Mouse (Mus musculus) induced T-regulatory cell, adult 2 months (primary cell): ENCODE measurements at regions not wholly inside any gene's neighbourhood (a gene's known extent, or its start where the extent isn't known, plus 50 kb on each side); places are given as distances from the start of the nearest gene placed in this dataset.
"Not testable (repeated sequence)": the region's sequence is repeated elsewhere in the genome, so short reads cannot be mapped to it uniquely, and the experiment has no call there.

Source experiments
- DNase-seq: peaks from one replicate; pipeline ENCODE4 v3.0.0-alpha.2; 2012; ENCODE audit warnings: low read depth

- no peak for DNase-seq
Measured at GRCm38 (mm10) chr13:5370007-5370406, 491.3 kb upstream of the Klf6 start.

- DNase-seq = no peak
Measured at GRCm38 (mm10) chr13:5373191-5373590, 488.1 kb upstream of the Klf6 start.

- peak; percentile 71 for DNase-seq
Measured at GRCm38 (mm10) chr13:5408226-5408804, 453.0 kb upstream of the Klf6 start.

- no peak for DNase-seq
Measured at GRCm38 (mm10) chr13:5412052-5412451, 449.2 kb upstream of the Klf6 start.

- DNase-seq = not testable (repeated sequence)
Measured at GRCm38 (mm10) chr13:5413009-5413408, 448.3 kb upstream of the Klf6 start.

GRCm38 (mm10) chr13:5424110-5424509 is 437.2 kb upstream of the Klf6 start:
- no peak for DNase-seq

GRCm38 (mm10) chr13:5425491-5426232 is 435.6 kb upstream of the Klf6 start:
- DNase-seq = no peak

GRCm38 (mm10) chr13:5433652-5434051 is 427.6 kb upstream of the Klf6 start:
- DNase-seq = no peak

GRCm38 (mm10) chr13:5435131-5435530 is 426.2 kb upstream of the Klf6 start:
- no peak for DNase-seq

GRCm38 (mm10) chr13:5436191-5436590 is 425.1 kb upstream of the Klf6 start:
- no peak for DNase-seq

GRCm38 (mm10) chr13:5440454-5440853 is 420.8 kb upstream of the Klf6 start:
- DNase-seq = no peak

GRCm38 (mm10) chr13:5444759-5445478 is 416.4 kb upstream of the Klf6 start:
- no peak for DNase-seq

GRCm38 (mm10) chr13:5448601-5449000 is 412.7 kb upstream of the Klf6 start:
- no peak for DNase-seq

GRCm38 (mm10) chr13:5480779-5481178 is 380.5 kb upstream of the Klf6 start:
- DNase-seq = no peak

- no peak for DNase-seq
Measured at GRCm38 (mm10) chr13:5492266-5492665, 369.0 kb upstream of the Klf6 start.

- no peak for DNase-seq
Measured at GRCm38 (mm10) chr13:5497535-5497934, 363.7 kb upstream of the Klf6 start.

GRCm38 (mm10) chr13:5511784-5512183 is 349.5 kb upstream of the Klf6 start:
- DNase-seq = peak; percentile 4

- no peak for DNase-seq
Measured at GRCm38 (mm10) chr13:5515552-5515951, 345.7 kb upstream of the Klf6 start.

GRCm38 (mm10) chr13:5516088-5516487 is 345.2 kb upstream of the Klf6 start:
- DNase-seq = no peak

GRCm38 (mm10) chr13:5519181-5519580 is 342.1 kb upstream of the Klf6 start:
- DNase-seq = no peak

- DNase-seq = no peak
Measured at GRCm38 (mm10) chr13:5519600-5519999, 341.7 kb upstream of the Klf6 start.

GRCm38 (mm10) chr13:5527400-5527799 is 333.9 kb upstream of the Klf6 start:
- DNase-seq = no peak

- no peak for DNase-seq
Measured at GRCm38 (mm10) chr13:5540321-5540720, 321.0 kb upstream of the Klf6 start.
